Mouse (Mus musculus) megakaryocyte-erythroid progenitor cell, adult 5 weeks (primary cell): ENCODE measurements around the gene Fam166a. TPM values are rescaled to one million over a fixed set of nuclear protein-coding genes. Genes with fewer than 3 reads are reported as not detected.

ENCODE experiments used
- polyA plus RNA-seq: library from polyadenylated mRNA; stranded (reverse); fragments of >175 nt; gene quantifications from 2 replicates; pipeline ENCODE4 v1.2.3, GENCODE M21; 2012

Fam166a gene
- polyA plus RNA-seq, result 0.07 and 0.15 TPM in 2 replicates

DNA sequence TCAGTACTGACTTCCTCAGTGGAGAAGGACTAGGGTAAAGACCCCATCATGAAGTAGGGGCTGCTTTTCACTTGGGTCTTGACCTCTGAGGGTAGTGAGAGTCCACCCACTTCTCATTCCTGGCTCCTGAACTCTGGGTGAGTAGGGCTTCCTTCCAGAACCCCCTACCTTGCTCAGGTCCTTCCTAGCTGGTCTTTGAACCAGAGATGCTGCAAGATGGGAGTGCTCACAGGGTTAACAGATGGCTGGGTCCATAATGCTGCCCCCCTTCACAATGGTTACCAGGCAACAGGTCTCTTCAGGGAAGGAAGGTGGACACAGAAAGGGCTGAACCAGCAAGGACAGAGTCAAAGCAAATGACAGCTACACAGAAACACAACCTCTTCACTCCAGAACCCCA, at the start of gene Fam166a:
Gene Fam166a (plus strand): TSS at position 301 of the 400 bp plus-strand sequence.

DNA sequence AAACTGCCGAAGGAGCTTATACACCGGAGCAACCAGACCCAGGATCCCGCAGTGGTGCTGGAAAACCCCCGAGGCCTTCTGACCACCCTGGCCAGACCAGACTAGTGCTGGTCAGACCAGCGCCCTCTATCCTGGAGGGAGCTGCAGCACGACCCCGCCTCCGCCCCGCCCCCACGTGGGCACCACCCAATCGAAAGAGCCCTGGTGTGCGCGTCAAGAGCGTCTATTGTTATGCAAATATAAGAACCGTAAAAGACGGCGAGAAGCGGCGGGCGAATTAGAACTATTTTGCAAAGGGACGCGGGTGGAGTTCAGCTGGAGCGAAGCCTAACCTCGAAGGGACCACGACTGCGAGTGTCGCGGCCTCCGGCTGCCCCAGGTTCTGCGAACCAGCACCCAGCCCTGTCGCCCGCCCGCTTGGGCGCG, 38.1 kb upstream of the Fam166a start, which contains the start of gene Nrarp:
Gene Nrarp (plus strand): TSS at position 281 of the 426 bp plus-strand sequence.

GRCm38 (mm10) chr2:25196172-25196954, 22.2 kb upstream of the Fam166a start, which contains the start of gene Tor4a:
Gene Tor4a (minus strand): TSS chr2:25196886.

GRCm38 (mm10) chr2:25211121-25211670, 7.3 kb upstream of the Fam166a start, which contains the start of gene Nelfb:
Gene Nelfb (minus strand): TSS chr2:25211489.

DNA sequence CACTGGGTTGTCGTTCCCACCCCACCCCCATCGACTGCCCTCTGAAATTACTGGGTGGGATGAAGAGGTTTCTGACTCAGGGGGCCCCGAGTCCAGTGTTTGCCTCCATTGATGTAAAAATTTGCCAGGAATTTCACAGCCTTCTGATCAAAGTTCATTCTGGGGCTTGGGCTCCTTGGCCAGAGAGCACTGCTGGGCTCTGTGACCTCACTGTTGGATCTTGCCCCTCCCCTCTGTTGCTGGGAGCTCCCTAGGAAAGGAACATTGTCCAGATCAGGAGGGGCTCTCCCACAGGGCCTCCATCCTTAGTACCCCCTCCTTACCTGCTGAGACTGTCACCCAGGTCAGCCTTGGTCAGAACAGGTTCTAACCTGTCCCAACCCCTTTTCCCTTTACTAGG, 4.1 kb upstream of the Fam166a start, which contains the start of gene Stpg3:
Gene Stpg3 (minus strand): TSS at position 194 of the 400 bp plus-strand sequence.

GRCm38 (mm10) chr2:25224492-25224765, 5.9 kb downstream of the Fam166a start, which contains the start of gene Tubb4b:
Gene Tubb4b (minus strand): TSS chr2:25224702.

DNA sequence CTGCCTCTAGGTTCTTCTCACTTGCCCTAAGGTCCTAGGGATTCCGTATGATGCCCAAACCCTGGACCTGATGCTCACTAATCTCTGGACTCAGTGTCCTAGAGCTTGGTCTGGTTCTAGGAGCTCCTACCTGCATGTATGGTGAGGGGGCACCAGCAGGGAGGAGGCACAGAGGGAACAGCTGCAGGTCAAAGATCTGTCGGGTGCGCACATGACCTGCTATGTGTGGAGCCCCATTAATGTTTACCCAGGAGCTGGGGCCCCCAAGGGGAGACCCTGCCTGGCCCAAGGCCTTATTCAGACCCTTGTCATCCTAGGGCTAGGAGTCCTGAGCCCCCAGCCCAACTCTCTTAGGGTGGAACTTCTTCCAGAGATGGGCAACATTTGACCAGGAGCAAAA, 15.5 kb downstream of the Fam166a start, which contains the start of gene Slc34a3:
Gene Slc34a3 (minus strand): TSS at position 315 of the 400 bp plus-strand sequence.

GRCm38 (mm10) chr2:25236614-25237013, 18.1 kb downstream of the Fam166a start, which contains the start of gene Rnf224:
Gene Rnf224 (minus strand): TSS chr2:25236787.

DNA sequence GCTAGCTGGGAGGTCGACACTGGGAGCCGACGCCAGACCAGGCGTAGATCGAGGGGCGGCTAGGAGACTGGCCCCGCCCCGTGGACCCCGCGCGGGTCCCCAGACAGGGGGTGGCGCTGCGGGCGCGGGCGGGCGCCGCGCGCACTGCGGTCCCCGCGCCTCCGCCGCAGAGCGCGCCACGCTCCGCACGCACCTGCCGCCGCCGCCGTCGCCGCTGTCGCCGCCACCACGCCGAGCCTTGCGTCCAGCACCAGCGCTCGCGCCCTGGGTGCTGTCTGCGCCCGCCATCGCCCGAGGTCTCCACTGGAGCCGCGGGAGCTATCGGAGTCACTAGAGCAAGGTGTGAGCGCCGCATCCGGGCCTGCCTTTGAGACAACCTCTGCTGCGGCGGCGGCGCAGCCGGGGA, 23.6 kb downstream of the Fam166a start, which contains the start of the genes Rnf208 and Cysrt1:
Gene Rnf208 (plus strand): TSS at position 155 of the 406 bp plus-strand sequence.
Gene Cysrt1 (minus strand): TSS at position 352 of the 406 bp plus-strand sequence.

DNA sequence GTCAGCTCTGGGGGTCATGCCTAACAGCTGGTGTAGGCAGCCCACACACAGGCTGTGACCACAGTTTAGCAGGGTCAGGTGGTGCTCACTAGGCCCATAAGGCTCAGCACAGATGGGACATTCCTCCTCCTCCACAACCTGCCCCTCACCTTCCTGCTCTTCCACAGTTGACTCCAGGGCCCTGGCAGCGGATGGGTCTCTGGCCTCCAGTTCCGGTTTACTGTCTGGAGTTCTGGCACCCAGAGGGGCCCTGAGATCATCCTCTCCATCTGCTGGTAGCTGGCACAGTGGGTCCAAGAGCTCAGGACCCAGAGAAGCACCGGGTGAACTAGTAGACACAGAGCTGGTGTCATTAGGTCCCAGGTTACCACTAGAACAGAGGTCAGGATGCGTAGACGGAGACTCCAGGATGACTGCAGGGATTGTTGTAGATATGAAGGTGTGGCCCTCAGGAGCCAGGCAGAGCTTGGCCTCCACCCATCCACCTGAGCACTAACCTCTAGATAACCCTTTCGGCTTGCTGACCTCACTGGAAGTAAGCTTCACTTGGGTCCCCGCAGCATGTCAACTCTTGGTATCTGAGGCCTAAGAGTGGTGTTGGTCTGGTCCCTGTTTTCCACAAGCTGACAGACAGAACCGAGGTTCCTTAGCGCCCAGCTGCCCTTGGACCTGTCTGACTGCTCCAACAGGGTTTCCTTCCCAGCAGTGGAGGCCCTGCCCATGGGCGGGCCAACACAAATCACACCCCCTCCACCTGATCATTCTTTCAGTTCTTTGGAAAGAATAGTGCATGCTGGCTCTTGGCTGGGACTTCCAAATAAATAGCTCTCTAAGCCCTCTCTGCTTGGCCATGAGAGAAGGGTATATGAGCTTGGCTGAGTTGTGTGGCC, 27.9 kb downstream of the Fam166a start, which contains the start of gene AL732309.1:
Gene AL732309.1 (minus strand): TSS at position 681 of the 890 bp plus-strand sequence.

GRCm38 (mm10) chr2:25255284-25255779, 36.8 kb downstream of the Fam166a start, which contains the start of gene Tmem203:
Gene Tmem203 (plus strand): TSS chr2:25255439.

GRCm38 (mm10) chr2:25262291-25262767, 43.8 kb downstream of the Fam166a start, which contains the start of gene Tprn:
Gene Tprn (plus strand): TSS chr2:25262618.

Other genes starting within 250 kb of the Fam166a start
- 47.1 and 48.8 TPM in 2 replicates for gene Mrpl41, start 243.6 kb upstream of the Fam166a start, polyA plus RNA-seq
- 11.5 and 13.6 TPM in 2 replicates for gene Pnpla7, start 242.7 kb upstream of the Fam166a start, polyA plus RNA-seq
- 19.1 and 31.9 TPM in 2 replicates for gene Nsmf, start 164.4 kb upstream of the Fam166a start, polyA plus RNA-seq
- not detected in 2 replicates for gene Entpd8, start 138.4 kb upstream of the Fam166a start, polyA plus RNA-seq
- 0.03 and 0.15 TPM in 2 replicates for gene Noxa1, start 123.6 kb upstream of the Fam166a start, polyA plus RNA-seq
- 4.1 and 6.7 TPM in 2 replicates for gene Nrarp, start 38.0 kb upstream of the Fam166a start, polyA plus RNA-seq
- gene Tor4a, start 21.9 kb upstream of the Fam166a start, polyA plus RNA-seq, result 8.8 and 14.5 TPM in 2 replicates
- gene Nelfb, start 7.3 kb upstream of the Fam166a start, polyA plus RNA-seq, result 26.8 and 30.3 TPM in 2 replicates
- gene Stpg3, start 4.1 kb upstream of the Fam166a start, polyA plus RNA-seq, result 0.09 and 0.26 TPM in 2 replicates
- gene Tubb4b, start 6.0 kb downstream of the Fam166a start, polyA plus RNA-seq, result 382 and 509 TPM in 2 replicates
- not detected in 2 replicates for gene Slc34a3, start 15.6 kb downstream of the Fam166a start, polyA plus RNA-seq
- 0.12 and 0.18 TPM in 2 replicates for gene Rnf224, start 18.0 kb downstream of the Fam166a start, polyA plus RNA-seq
- gene Rnf208, start 23.5 kb downstream of the Fam166a start, polyA plus RNA-seq, result 8.5 and 13.7 TPM in 2 replicates
- gene Cysrt1, start 23.7 kb downstream of the Fam166a start, polyA plus RNA-seq, result 0.22 TPM in 1 of 2 replicates, not detected in the other
- 2.8 TPM in 1 of 2 replicates, not detected in the other for gene AL732309.1, start 28.1 kb downstream of the Fam166a start, polyA plus RNA-seq
- 7.3 and 8.5 TPM in 2 replicates for gene Tmem203, start 36.7 kb downstream of the Fam166a start, polyA plus RNA-seq
- 58.1 and 64.5 TPM in 2 replicates for gene Tprn, start 43.9 kb downstream of the Fam166a start, polyA plus RNA-seq
- 223 and 227 TPM in 2 replicates for gene Ssna1, start 53.7 kb downstream of the Fam166a start, polyA plus RNA-seq
- gene Anapc2, start 53.7 kb downstream of the Fam166a start, polyA plus RNA-seq, result 23.1 and 24.8 TPM in 2 replicates
- not detected in 2 replicates for gene Tmem210, start 69.4 kb downstream of the Fam166a start, polyA plus RNA-seq
- not detected in 2 replicates for gene Lrrc26, start 71.2 kb downstream of the Fam166a start, polyA plus RNA-seq
- 0.01 and 0.02 TPM in 2 replicates for gene Grin1, start 100.4 kb downstream of the Fam166a start, polyA plus RNA-seq
- 27.2 and 28.1 TPM in 2 replicates for gene Man1b1, start 113.6 kb downstream of the Fam166a start, polyA plus RNA-seq
- 6.3 and 7.2 TPM in 2 replicates for gene Dpp7, start 137.6 kb downstream of the Fam166a start, polyA plus RNA-seq
- gene Uap1l1, start 146.9 kb downstream of the Fam166a start, polyA plus RNA-seq, result 16.7 and 24.2 TPM in 2 replicates
- gene Sapcd2, start 153.6 kb downstream of the Fam166a start, polyA plus RNA-seq, result 35.8 and 46.8 TPM in 2 replicates
- gene Entpd2, start 177.1 kb downstream of the Fam166a start, polyA plus RNA-seq, result 0.09 and 0.39 TPM in 2 replicates
- gene Npdc1, start 180.6 kb downstream of the Fam166a start, polyA plus RNA-seq, result 2.3 and 6.0 TPM in 2 replicates
- gene Fut7, start 204.5 kb downstream of the Fam166a start, polyA plus RNA-seq, result 19.2 and 28.1 TPM in 2 replicates
- 58.0 and 85.3 TPM in 2 replicates for gene Abca2, start 210.0 kb downstream of the Fam166a start, polyA plus RNA-seq
- 0.61 TPM in 1 of 2 replicates, not detected in the other for gene Clic3, start 238.1 kb downstream of the Fam166a start, polyA plus RNA-seq
- gene Paxx, start 242.3 kb downstream of the Fam166a start, polyA plus RNA-seq, result 81.2 and 90.9 TPM in 2 replicates